Mouse (Mus musculus) gastrocnemius, postnatal 4 days (tissue): ENCODE measurements around the gene Olfr1020. TPM values are rescaled to one million over a fixed set of nuclear protein-coding genes. Genes with fewer than 3 reads are reported as not detected.

Experiments used
- DNase-seq, 2 experiments: peaks; one replicate each; pipeline ENCODE4 v3.0.0; 2021 to 2022; ENCODE audit warnings: low spot score in 2 of 2, mixed read lengths in 2 of 2
- long read RNA-seq, 2 experiments: library from polyadenylated mRNA; stranded (forward); transcript quantifications; one replicate each; pipeline ENCODE4 v2.0.0; 2021
- total RNA-seq, 2 experiments: library from RNA; stranded (reverse); gene quantifications; 2 replicates each; pipeline ENCODE4 v1.2.3; 2021

Gene Olfr1020
- not detected for total RNA-seq
- long read RNA-seq, experiment 1: 0 reads
- long read RNA-seq, experiment 2: 0 reads

DNA sequence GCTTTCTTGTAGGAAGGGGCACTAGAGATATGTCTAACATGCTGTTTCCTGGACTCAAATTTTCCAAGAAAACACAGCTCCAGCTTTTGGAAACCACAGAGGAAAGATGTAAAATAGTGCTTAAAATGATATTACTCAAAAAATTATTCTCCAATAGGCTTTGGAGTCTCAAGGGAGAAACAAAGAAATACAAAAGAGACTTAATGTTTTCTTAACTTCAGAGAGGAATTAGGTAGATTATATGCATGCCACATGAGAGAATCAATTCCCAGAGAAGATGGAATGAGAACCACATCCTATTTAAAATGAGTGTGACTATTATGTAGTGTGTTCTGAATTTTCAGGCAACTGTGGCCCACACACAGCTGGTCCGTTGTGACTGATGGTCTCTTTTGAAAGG is at the start of gene Olfr1020:
Gene Olfr1020, plus strand, starts transcription at position 301 of the 400 bp plus-strand sequence.
- DNase-seq: no peak

DNA sequence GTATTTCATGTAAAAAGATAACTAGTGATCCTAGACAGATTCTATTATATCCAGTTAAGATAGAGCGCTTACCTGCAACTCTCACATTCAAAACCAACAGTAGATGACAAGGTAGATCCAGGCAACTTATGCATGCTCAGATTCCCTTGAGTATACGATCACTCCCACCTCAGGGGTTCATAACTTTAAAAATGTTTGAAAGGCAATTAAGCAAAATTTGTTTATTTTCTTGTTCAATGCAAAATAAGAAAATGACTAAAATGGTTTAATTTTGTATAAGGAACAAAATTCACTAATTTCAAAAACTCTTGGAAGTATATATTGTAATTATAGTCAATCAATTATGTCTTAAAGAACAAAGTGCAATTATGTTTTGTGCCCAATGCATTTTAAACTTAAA is 44.4 kb upstream of the Olfr1020 start, which contains the start of gene Olfr1016:
Gene Olfr1016, minus strand, starts transcription at position 101 of the 400 bp plus-strand sequence.
- no peak for DNase-seq

DNA sequence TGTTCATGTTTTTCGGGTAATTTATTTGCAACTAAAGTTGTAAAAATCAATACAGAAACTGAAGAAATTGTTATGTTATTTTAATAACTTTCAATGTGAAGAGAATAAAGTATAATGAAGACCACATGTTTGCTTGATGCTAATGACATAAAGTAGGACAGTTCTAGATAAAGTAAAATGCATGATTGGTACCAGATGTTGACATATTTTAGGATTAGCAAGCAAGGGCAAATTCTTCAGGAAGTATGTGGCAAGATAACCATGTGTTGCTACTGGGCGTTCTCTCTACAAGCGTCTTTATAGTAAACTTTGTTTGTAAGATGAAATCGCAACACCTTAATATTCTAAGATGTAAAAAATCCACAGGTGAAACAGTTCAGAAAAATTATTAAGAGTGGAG is 42.3 kb upstream of the Olfr1020 start:
- no peak for DNase-seq

DNA sequence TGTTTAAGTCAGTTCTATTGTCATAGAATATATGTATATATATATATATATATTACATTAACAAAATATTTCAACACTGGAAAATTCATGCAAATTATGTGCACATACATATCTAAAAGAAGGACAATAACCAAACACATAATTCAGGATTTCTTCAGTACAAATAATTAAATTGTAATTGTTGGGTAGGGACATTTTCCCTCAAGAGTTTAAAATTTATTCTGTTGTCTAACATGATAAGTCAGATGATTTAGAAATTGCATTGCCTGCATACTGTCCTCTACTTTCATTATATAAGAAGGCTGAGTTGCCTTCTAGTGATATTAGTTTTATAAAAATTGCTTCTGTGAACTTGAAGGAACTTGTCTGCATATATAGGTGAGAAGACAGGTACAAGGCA is 28.7 kb upstream of the Olfr1020 start, which contains the start of gene Olfr1018:
Gene Olfr1018, plus strand, starts transcription at position 301 of the 400 bp plus-strand sequence.
- DNase-seq: no peak

DNA sequence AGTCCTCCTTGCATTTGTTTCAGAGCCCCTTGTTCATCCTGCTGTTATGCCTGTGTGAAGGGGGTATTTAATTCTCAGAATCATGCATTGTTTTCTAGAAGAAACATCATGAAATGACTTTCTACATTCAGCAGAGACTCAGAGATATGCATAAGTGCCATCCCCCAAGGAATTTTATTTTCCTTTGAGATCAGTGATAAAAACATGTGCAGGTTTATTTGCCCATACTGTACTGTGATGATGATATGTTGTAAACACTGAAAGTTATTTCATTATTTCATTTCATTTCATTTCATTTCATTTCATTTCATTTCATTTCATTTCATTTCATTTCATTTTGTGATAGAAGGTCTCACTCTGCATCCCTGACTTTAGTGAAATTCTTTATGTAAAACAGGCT is 1.4 kb upstream of the Olfr1020 start, which contains the start of gene Olfr1019:
Gene Olfr1019, minus strand, starts transcription at position 101 of the 400 bp plus-strand sequence.
- DNase-seq: no peak

DNA sequence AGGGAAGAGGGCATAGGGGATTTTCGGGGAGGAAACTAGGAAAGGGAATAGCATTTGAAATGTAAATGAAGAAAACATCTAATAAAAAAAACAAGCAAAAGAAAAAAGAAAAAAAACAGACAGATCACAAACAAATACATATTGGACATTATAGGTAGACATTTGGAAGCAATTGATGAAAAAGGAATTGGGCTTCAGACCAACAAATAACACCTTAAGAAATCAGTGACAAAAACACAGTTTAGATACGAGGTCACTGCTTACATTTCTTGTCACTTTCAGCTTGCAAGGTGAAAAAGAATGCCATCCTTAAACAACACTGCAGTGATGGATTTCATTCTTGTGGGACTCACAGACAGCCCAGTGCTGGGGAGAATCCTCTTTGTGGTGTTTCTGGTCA is 21.5 kb downstream of the Olfr1020 start, which contains the start of gene Olfr1022:
Gene Olfr1022, plus strand, starts transcription at position 301 of the 400 bp plus-strand sequence.
- DNase-seq: no peak

DNA sequence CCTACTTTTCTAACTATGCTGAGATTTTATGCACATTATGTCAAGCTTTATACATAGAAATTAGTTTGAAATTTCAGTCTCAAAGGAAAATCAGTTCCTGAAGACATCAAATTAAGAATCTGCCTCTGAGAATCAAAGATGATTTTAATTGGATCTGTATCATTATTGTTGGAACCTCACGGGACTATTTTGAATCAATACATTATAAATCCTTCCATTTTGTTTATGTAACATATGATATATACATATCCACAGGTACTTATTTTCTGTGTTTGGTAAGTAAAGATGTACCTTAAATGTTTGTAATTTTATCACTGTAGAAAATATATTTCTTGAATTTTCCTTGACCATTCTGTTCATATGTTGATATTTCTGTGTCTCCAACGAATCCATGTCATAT is 38.5 kb downstream of the Olfr1020 start, which contains the start of gene Olfr1023:
Gene Olfr1023, plus strand, starts transcription at position 301 of the 400 bp plus-strand sequence.
- DNase-seq: no peak

Other genes starting within 250 kb of the Olfr1020 start
- gene Olfr1000, start 235.1 kb upstream of the Olfr1020 start, total RNA-seq: not detected
- gene Olfr1002, start 196.3 kb upstream of the Olfr1020 start, total RNA-seq: not detected
- not detected for gene Olfr154, start 182.6 kb upstream of the Olfr1020 start, total RNA-seq
- gene Olfr1006, start 168.3 kb upstream of the Olfr1020 start, total RNA-seq: not detected
- gene Olfr1008, start 157.6 kb upstream of the Olfr1020 start, total RNA-seq: not detected
- not detected for gene Olfr1009, start 131.6 kb upstream of the Olfr1020 start, total RNA-seq
- gene Olfr1012, start 84.3 kb upstream of the Olfr1020 start, total RNA-seq: not detected
- not detected for gene Olfr1013, start 79.9 kb upstream of the Olfr1020 start, total RNA-seq
- gene Olfr1014, start 74.3 kb upstream of the Olfr1020 start, total RNA-seq: not detected
- gene Olfr1015, start 65.0 kb upstream of the Olfr1020 start, total RNA-seq: not detected
- not detected for gene Olfr1016, start 44.5 kb upstream of the Olfr1020 start, total RNA-seq
- not detected for gene Olfr1018, start 28.6 kb upstream of the Olfr1020 start, total RNA-seq
- gene Olfr1019, start 1.5 kb upstream of the Olfr1020 start, total RNA-seq: not detected
- gene Olfr1022, start 21.6 kb downstream of the Olfr1020 start, total RNA-seq: not detected
- gene Olfr1023, start 38.6 kb downstream of the Olfr1020 start, total RNA-seq: not detected
- not detected for gene Olfr1024, start 58.0 kb downstream of the Olfr1020 start, total RNA-seq
- not detected for gene Olfr1025-ps1, start 68.2 kb downstream of the Olfr1020 start, total RNA-seq
- not detected for gene Olfr1026, start 74.5 kb downstream of the Olfr1020 start, total RNA-seq
- not detected for gene Olfr1028, start 103.4 kb downstream of the Olfr1020 start, total RNA-seq
- gene Olfr1029, start 126.9 kb downstream of the Olfr1020 start, total RNA-seq: not detected
- not detected for gene Olfr1030, start 132.2 kb downstream of the Olfr1020 start, total RNA-seq
- gene Olfr1031, start 143.3 kb downstream of the Olfr1020 start, total RNA-seq: not detected
- not detected for gene Olfr1032, start 158.5 kb downstream of the Olfr1020 start, total RNA-seq
- under 1 TPM; 0.08 to 0.10 TPM for gene Olfr1033, start 173.6 kb downstream of the Olfr1020 start, total RNA-seq
- gene Olfr1034, start 198.8 kb downstream of the Olfr1020 start, total RNA-seq: not detected
- gene Olfr1036, start 227.0 kb downstream of the Olfr1020 start, total RNA-seq: not detected
- gene Olfr1037, start 240.4 kb downstream of the Olfr1020 start, total RNA-seq: not detected